Mouse (Mus musculus): ENCODE measurements around the gene Gm12355.

The Gm12355 gene

GRCm38 (mm10) chr11:98581286-98582029, 44.0 kb downstream of the Gm12355 start:
- peak in 1 of 2 experiments; percentile 40 for DNase-seq (ENCODE audit: low spot score in 2 of 2)

GRCm38 (mm10) chr11:98580301-98581121, 45.0 kb downstream of the Gm12355 start:
- DNase-seq (ENCODE audit: low spot score in 2 of 2), result peak; percentile 55 to 76

GRCm38 (mm10) chr11:98577776-98578175, 47.7 kb downstream of the Gm12355 start:
- DNase-seq (ENCODE audit: low spot score in 2 of 2), result no peak
